Mouse (Mus musculus): ENCODE measurements around the gene Chchd10.

DNA sequence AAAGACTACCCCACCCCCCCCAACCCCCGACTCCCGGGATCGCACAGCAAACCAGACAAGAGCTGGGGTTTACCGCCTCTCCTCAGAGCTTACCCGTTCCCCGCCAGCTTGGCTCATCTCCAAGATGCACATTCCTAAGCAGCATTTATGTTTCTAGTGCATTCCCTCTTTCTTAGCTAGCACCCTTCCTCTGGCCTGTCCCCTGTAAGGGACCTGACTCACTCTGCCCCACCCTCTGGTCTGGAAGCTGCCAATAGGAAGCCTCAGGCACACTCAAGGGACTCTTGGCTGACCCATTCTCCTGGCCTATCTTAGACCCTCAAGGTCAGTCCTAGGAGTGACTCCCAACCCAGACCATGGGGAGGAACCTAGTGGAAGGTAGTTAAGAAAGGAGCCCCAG is 2.6 kb upstream of the Chchd10 start:
- TF ChIP-seq POLR2A (IDR thresholded peaks at IDR 0.05; ENCODE audit: borderline replicate concordance, extremely low read depth, insufficient read depth, insufficient read length, poor library complexity, severe bottlenecking) (no peak), CTCF (IDR thresholded peaks at IDR 0.05; ENCODE audit: borderline replicate concordance, extremely low read depth, insufficient read depth, insufficient read length) (no peak)
